Comparison of ENCODE assay signal across 21 mouse cellular contexts in the genomic region with DNA sequence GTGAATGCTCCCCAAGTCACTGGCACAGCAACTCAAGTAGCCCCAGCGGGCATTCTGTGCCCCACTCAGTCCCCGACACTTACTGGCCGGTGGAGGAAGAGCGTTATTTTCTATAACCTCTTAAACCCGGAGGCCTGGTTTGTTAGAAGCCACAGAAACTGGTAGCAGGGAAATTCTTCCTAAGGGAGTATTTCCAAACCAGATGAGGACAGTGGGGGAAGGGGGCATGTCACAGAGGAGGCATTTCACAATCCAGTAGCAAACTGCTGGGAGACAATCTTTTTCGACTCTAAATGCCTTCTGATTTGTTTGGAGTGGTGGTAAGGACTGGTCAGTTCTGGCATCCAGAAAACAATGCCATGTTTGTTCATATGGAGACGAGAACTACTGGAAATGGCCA. TPM values are rescaled to one million over a fixed set of nuclear protein-coding genes. Genes with fewer than 3 reads are reported as not detected.
DNase-seq lines count a peak whose midpoint lies in the region; ATAC-seq and TF ChIP-seq lines count a peak whose summit lies in the region.
"Had no signal": no experiment of that assay in that cellular context is flagged by ENCODE, and none has a peak within 500 bp of the region (broad histone marks: within the 10 kb centered on the region; RNA-seq: fewer than 3 reads in every experiment).

No protein-coding gene starts in this region.

- peaks cover 18% of the 10 kb centered on the region for H3K36me3 ChIP-seq in lung, embryonic 16.5 days (ENCODE audit: control insufficient read depth, insufficient read depth, low read length)
- peaks cover 52% of the 10 kb centered on the region for H3K36me3 ChIP-seq in limb, embryonic 10.5 days

- no peak overlapping the region for H3K9ac ChIP-seq in lung, embryonic 16.5 days (ENCODE audit: low read length)
- H3K9ac ChIP-seq: limb, embryonic 13.5 days had no signal

- no peak for TF ChIP-seq CTCF in lung, adult 2 months (IDR thresholded peaks at IDR 0.05; ENCODE audit: insufficient read depth, low read length)

- no peaks in the 10 kb centered on the region for H3K9me3 ChIP-seq in lung, embryonic 16.5 days (ENCODE audit: control insufficient read depth, low read length)
- no peaks in the 10 kb centered on the region for H3K9me3 ChIP-seq in limb, embryonic 10.5 days (replicated peaks)
- H3K9me3 ChIP-seq: limb, embryonic 13.5 days had no signal

- no peak for TF ChIP-seq POLR2A in lung, adult 2 months (IDR thresholded peaks at IDR 0.05; ENCODE audit: borderline replicate concordance, extremely low read depth, low read depth, low read length)

- H3K4me2 ChIP-seq in lung, embryonic 16.5 days (ENCODE audit: low read depth, low read length): no peak overlapping the region
- H3K4me2 ChIP-seq: limb, embryonic 13.5 days had no signal

- ATAC-seq in lung, embryonic 16.5 days (ENCODE audit: low read depth): peak; percentile 66
- ATAC-seq: forebrain, embryonic 14.5 days; hindbrain, embryonic 16.5 days had no signal

- H3K4me3 ChIP-seq in lung, embryonic 16.5 days (ENCODE audit: low read length): no peak overlapping the region
- H3K4me3 ChIP-seq in lung, adult 2 months (replicated peaks; ENCODE audit: extremely low read depth, low read depth, low read length): no peak overlapping the region
- H3K4me3 ChIP-seq in limb, embryonic 10.5 days: no peak overlapping the region
- H3K4me3 ChIP-seq: left cerebral cortex, adult 2 months; limb, embryonic 13.5 days had no signal

- no peaks in the 10 kb centered on the region for H3K27me3 ChIP-seq in lung, embryonic 16.5 days (ENCODE audit: control insufficient read depth, insufficient read depth, low read depth, low read length)
- H3K27me3 ChIP-seq in limb, embryonic 10.5 days (ENCODE audit: low read depth, poor library complexity, severe bottlenecking): no peaks in the 10 kb centered on the region
- H3K27me3 ChIP-seq: limb, embryonic 13.5 days had no signal

- peak overlapping the region; percentile 28 for H3K27ac ChIP-seq in lung, embryonic 16.5 days (ENCODE audit: low read length)
- peak overlapping the region; percentile 32 for H3K27ac ChIP-seq in limb, embryonic 10.5 days
- H3K27ac ChIP-seq: left cerebral cortex, adult 2 months; limb, embryonic 13.5 days had no signal

- peak; percentile 39 for DNase-seq in adrenal gland, postnatal 14 days
- DNase-seq in adrenal gland, adult 18-20 months (ENCODE audit: low spot score in 2 of 2): no peak
- no peak for DNase-seq in lung, adult 2 months
- no peak for DNase-seq in limb, embryonic 10.5 days (ENCODE audit: low spot score)
- DNase-seq in lung, postnatal 4 days: peak; percentile 33 to 40
- no peak for DNase-seq in urinary bladder, postnatal 10 days (ENCODE audit: low spot score)
- no peak for DNase-seq in heart, postnatal 25 days (ENCODE audit: low spot score)
- DNase-seq: cerebellum, adult 8-10 months; kidney, postnatal 4 days; right cerebral cortex, adult 18-20 months; spleen, adult 18-20 months had no signal

- intact Hi-C loops in heart, postnatal 25 days (cut with DNase I): no loop called here

- 60% methylated on average over 7 of the region's 7 CpGs for WGBS in lung, embryonic 16.5 days
- 61% methylated on average over 7 of the region's 7 CpGs for WGBS in lung, adult 2 months
- 86% methylated on average over 7 of the region's 7 CpGs for WGBS in limb, embryonic 10.5 days

- H3K4me1 ChIP-seq in lung, embryonic 16.5 days (replicated peaks; ENCODE audit: control insufficient read depth, insufficient read depth, low read length): peaks cover 6% of the 10 kb centered on the region; the same call in 1 of the 2 replicates
- H3K4me1 ChIP-seq in lung, adult 2 months (ENCODE audit: control insufficient read depth, insufficient read depth, low read length): peaks cover 10% of the 10 kb centered on the region; the same call in 1 of the 2 replicates
- H3K4me1 ChIP-seq in limb, embryonic 10.5 days: peaks cover 9% of the 10 kb centered on the region
- H3K4me1 ChIP-seq: limb, embryonic 13.5 days had no signal

RNA-seq across cellular contexts. Expression of gene Pgd, which starts 12.6 kb away (rescaled TPM):
- 191 and 194 TPM in 2 replicates for total RNA-seq in adrenal gland, postnatal 14 days (2021)
- 100 to 1,000 TPM; 330 to 533 TPM for total RNA-seq in adrenal gland, adult 18-20 months (2021)
- polyA plus RNA-seq in lung, embryonic 16.5 days (2015; fragmentation: Nextera tagmentation; extraction: Ambion mirVana): 108 and 115 TPM in 2 replicates
- 118 and 184 TPM in 2 replicates for polyA plus RNA-seq in lung, adult 2 months (2012; rRNA removed)
- 159 and 173 TPM in 2 replicates for polyA plus RNA-seq in limb, embryonic 10.5 days (2016; fragmentation: Nextera tagmentation; extraction: Ambion mirVana)
- 10 to 100 TPM; 39.9 TPM for total RNA-seq in heart, postnatal 25 days (2021)

RNA-seq across cellular contexts. Expression of gene Cenps, which starts 41.7 kb away (rescaled TPM):
- total RNA-seq in adrenal gland, postnatal 14 days (2021): 10.6 and 13.0 TPM in 2 replicates
- 10 to 100 TPM in 1 of 2 experiments, 1 to 10 TPM in 1; 9.9 to 10.2 TPM for total RNA-seq in adrenal gland, adult 18-20 months (2021)
- 32.7 and 35.5 TPM in 2 replicates for polyA plus RNA-seq in lung, embryonic 16.5 days (2015; fragmentation: Nextera tagmentation; extraction: Ambion mirVana)
- polyA plus RNA-seq in lung, adult 2 months (2012; rRNA removed): 0.37 and 1.4 TPM in 2 replicates
- polyA plus RNA-seq in limb, embryonic 10.5 days (2016; fragmentation: Nextera tagmentation; extraction: Ambion mirVana): 56.2 and 59.6 TPM in 2 replicates
- total RNA-seq in heart, postnatal 25 days (2021): 1 to 10 TPM; 7.8 to 8.9 TPM

RNA-seq across cellular contexts. Expression of gene Cort, which starts 52.6 kb away (rescaled TPM):
- total RNA-seq in adrenal gland, postnatal 14 days (2021): 1.3 and 2.2 TPM in 2 replicates
- 1 to 10 TPM in 1 of 2 experiments, under 1 TPM in 1; 0.80 to 1.5 TPM for total RNA-seq in adrenal gland, adult 18-20 months (2021)
- 0.44 TPM in 1 of 2 replicates, not detected in the other for polyA plus RNA-seq in lung, embryonic 16.5 days (2015; fragmentation: Nextera tagmentation; extraction: Ambion mirVana)
- not detected in 2 replicates for polyA plus RNA-seq in lung, adult 2 months (2012; rRNA removed)
- 0.23 and 0.24 TPM in 2 replicates for polyA plus RNA-seq in limb, embryonic 10.5 days (2016; fragmentation: Nextera tagmentation; extraction: Ambion mirVana)
- total RNA-seq in heart, postnatal 25 days (2021): under 1 TPM in 1 of 2 experiments, not detected in 1; 0.39 TPM
- total RNA-seq: megakaryocyte-erythroid progenitor cell, adult 5-6 weeks; monocyte, adult 5-6 weeks had no signal
- polyA plus RNA-seq: heart, postnatal 0 days; kidney, adult 2 months; urinary bladder, adult 2 months had no signal

Comparison
In these comparisons a context has a peak if more than half of its experiments do, and no peak if none do; other contexts are left out.
1. DNase-seq: peak in adrenal gland, postnatal 14 days (single experiment) and lung, postnatal 4 days (2 of 2); none in adrenal gland, adult 18-20 months (0 of 2), lung, adult 2 months (single experiment), limb, embryonic 10.5 days (single experiment), urinary bladder, postnatal 10 days (single experiment) and heart, postnatal 25 days (single experiment).